Mouse (Mus musculus) urinary bladder, postnatal 14 days (tissue): Measurements from ENCODE around the gene Nupl1.

Experiments
- DNase-seq: peaks from one replicate; pipeline ENCODE4 v3.0.0; 2021; ENCODE audit warnings: low spot score

Gene Nupl1

DNA sequence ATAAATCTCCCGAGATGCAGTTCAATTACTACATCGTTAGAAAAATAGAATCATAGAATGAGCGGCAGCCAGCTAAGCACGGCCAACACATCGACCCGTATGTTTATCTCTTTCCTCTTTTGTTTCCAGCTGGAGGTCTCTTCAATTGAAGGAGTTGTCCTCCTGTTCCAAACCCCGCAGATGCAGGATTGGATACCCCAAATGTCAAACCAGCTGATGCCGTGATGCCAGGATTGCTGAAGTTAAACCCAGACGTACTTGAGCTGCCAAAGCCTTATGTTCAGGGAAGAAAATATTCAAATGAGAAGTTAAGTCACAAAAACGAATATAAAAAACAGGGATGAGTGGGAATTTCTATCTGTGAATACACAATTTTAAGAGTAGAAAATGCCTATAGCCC lies 31.3 kb downstream of the Nupl1 start:
- DNase-seq: no peak

DNA sequence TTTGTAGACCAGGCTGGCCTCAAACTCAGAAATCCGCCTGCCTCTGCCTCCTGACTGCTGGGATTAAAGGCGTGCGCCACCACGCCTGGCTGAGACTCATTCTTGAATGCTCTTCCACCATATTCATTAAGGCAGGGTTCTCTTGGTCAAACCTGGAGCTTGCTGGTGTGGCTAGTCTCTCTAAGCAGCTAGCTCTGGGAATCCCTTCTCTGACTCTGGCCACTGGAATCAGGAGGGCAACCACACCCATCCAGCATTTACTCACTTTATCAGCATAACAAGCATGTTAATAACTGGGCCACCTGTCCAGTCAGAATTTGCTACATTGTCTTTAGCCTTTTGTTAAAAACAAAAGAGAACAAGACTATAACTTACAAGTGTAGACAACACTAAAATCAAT lies 33.6 kb downstream of the Nupl1 start:
- DNase-seq: no peak

DNA sequence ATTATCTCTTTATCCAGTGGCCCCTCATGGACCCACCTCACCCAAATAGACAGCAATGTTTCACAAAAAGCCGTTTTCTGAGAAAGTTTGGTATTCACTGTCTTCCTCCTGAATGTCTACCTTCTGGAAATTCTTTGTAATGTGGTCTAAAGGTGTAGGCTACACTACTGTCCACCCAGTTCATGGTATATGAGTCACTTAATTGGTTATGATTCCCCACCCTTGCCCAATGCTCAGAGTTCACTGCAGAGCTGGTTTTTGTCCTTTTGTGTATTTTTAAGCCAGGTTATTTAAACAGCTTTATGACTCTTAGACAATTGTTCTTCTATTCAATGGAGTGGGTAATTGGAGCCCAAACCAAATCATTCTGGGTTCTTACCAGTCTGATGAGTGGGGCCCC lies 35.1 kb downstream of the Nupl1 start:
- no peak for DNase-seq

DNA sequence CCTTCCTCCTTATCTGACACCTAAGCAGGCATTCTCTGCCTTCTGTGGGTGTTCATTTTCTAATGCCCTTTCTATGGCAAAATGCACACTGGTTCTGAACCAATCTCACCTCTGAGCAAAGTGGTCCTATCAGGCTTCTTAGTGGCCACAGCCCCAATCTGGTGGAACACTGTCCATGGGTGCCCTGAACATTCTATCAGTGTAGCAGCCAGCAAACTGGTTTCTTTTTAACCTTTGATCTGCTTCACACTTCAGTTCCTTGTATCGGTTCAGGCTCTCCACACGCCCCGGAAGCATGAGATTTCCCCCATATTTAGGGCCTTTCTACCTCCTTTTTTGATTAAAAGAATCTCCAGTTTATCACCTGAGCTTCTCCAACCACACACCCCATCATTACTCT lies 36.2 kb downstream of the Nupl1 start:
- no peak for DNase-seq

DNA sequence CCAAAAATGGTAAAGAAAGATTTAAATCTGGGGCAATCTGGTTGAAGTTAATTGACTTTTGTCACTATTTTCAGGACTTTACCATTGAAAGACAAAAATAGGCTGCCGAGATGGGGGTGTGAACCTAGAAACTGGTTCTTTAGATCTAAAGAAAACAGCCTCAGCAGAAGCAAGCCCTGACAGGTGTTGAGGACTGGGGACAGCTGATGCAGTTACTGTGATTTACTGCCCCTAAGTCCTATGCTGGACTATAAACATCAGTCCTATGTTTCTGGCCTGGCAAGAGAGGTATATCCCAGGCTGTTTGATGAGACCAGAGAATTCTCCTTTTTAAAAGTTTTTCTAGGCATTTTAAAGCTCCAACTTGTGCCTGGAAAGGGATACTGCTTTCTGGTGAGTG lies 37.2 kb downstream of the Nupl1 start:
- no peak for DNase-seq

DNA sequence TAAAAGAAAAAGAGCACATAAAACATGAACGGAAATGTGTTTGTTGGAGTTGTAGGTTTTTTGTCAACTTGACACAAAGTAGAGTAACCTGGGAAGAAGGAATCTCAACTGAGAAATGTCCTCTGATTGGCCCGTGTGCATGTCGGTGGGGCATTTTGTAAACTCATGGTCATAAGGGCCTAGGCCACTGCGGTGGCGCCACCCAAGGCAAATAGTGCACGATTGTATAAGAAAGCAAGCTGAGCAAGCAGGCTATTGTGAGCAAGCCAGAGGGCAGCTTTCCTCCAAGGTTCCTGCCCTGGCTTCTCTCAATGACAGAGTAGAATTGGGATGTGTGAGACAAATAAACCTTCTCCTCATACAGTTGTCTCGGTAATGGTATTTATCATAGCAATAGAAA lies 42.1 kb downstream of the Nupl1 start:
- no peak for DNase-seq

DNA sequence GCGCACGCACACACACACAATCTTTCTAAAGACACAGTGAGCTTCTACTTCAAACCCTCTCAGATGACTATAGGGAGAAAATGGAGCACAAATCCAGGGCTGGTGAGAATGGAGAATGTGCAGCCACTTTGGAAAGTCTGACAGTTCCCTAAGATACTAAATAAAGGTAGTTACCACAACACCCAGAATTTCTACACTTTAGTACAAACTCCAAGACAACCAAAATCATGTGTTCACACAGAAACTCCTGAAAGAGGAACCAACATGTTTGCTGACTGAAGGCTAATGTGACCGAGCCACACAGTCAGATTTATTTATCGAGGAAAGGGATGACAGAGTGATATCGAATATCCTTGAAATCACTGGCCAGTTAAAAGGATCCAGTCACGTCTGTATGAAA lies 46.2 kb downstream of the Nupl1 start:
- no peak for DNase-seq

DNA sequence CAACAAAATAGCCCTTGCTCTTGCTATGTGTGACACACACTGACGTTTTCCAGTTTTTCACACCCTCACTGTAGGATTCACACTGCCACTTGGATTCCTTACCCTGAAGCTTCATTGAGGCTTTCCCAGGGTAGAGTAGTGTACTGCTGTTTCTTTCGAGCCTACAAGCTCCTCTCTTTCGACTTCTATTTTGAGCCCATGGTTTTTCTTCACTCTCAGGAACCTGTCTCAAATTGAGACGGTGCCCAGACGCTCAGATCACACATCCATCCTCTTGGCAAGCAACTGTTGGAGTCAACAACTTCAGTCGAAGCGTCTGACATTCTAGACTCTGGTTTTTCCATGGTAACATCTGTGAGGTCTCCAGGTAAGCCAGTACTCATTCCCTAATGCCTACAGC lies 54.3 kb downstream of the Nupl1 start, which contains the start of gene Atp8a2:
TSS of gene Atp8a2 (minus strand) at position 296 of the 400 bp plus-strand sequence.
- DNase-seq: no peak

DNA sequence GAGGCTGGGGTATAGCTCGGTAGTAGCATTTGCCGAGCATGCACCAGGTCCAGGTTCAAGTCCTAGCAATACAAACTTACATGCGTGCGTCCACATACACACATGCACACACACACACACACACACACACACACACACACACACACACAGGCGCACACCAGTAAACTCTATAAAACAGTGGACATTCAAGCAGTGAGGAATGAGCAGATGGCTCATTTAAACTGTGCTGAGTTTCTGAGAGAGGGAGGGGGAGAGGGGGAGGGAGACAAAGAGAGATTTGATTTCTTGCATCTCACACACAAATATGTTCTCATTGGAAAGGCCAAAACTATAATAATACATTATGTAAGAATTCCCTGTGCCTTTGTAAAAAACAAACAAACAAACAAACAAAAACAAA lies 55.2 kb downstream of the Nupl1 start:
- DNase-seq: no peak

DNA sequence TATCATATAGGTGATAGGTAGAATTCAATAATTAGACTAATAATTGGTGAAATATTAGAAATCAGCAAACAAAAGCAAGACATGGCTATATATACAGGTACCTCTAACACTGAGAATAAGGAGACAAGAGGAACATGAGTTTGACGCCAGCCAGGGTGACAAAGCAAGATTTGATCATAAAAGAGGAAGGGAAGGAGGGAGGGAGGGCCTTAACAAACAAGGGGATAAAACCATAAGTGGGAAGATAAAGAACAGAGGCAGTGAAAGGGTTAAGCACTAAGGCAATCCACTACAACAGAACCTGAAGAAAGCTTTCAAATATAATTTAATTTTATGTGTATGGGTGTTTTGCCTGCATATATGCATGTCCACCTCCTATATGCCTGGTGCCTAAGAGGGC lies 56.6 kb downstream of the Nupl1 start:
- DNase-seq: no peak

DNA sequence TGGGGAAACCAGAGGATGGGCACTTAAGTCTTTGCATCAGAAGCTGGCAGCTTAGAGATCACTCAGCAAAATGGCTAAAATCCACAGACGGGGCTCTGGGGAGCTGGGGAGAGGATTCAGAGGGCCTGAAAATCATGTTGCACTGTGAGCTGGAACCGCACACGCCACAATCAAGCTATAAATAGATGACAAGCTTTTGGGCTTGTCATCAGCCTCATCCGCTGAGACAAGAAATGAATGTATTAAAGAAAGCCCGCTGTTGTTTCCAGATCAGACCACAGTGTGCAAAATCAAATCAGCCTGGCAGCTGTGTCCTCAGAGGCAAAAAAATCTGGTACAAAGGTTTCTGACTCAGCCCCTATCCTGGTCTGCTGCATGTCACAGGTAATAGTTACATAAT lies 61.5 kb downstream of the Nupl1 start:
- DNase-seq: no peak

DNA sequence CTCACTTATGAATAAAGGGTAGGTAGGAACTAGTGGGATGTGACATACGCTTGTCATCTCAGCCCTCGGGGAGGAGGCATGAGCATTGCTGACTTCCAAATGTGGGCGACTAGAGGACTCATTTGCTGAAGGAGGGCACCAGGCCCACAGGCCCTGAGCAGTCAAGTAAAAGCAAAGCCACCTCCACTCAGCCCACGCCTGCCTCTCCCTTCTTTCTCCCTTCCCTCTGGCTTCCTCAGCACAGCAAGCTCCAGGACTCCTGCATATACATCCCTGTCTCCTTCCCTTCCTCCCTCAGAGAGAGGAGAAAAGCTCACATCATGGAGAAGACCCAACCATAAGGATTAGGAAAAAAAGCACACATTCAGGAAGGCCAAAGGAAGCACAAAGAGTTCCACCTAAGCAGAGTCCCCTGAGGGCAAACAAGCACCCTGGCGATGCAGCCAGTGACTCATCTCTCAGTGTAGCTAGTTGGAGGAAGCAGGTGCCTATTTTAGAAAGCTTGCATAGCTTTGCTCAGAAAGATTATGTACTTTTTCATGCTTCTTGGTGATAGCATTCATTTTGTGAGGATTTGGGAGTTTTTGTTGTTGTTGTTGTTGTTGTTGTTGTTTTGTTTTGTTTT lies 62.9 kb downstream of the Nupl1 start:
- DNase-seq: peak; percentile 31

DNA sequence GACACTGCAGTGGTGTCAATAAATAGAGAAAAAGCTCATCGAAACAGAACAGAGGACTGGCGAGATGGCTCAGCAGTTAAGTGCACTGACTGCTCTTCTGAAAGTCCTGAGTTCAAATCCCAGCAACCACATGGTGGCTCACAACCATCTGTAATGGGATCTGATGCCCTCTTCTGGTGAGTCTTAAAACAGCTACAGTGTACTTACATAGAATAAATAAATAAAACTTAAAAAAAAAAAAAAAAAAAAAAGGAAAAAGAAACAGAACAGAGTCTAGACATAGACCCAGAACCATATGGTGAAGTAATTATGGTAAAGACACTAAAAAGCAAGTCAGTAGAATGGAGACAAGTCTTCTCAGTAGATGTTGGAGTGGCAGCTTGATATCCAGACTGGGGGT lies 69.9 kb downstream of the Nupl1 start:
- DNase-seq: no peak

DNA sequence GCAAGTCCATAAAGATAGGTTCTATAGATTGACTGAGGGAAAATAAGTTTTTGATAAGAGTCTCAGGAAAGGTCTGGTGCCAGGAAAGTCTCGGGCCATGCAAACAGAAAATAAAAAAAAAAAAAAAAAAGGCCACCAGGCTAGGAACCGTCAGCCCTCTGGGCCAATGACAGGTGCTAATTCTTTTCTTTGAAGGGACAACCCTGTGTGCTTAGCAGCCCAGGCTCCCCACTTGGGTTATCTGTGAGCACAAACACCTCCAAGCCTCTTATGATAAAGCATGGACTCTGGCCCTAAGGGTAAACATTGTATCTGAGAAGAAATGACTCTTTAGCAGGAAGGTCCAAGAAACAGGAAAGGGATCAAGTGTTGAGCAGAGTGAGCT lies 72.7 kb downstream of the Nupl1 start:
- DNase-seq: no peak

DNA sequence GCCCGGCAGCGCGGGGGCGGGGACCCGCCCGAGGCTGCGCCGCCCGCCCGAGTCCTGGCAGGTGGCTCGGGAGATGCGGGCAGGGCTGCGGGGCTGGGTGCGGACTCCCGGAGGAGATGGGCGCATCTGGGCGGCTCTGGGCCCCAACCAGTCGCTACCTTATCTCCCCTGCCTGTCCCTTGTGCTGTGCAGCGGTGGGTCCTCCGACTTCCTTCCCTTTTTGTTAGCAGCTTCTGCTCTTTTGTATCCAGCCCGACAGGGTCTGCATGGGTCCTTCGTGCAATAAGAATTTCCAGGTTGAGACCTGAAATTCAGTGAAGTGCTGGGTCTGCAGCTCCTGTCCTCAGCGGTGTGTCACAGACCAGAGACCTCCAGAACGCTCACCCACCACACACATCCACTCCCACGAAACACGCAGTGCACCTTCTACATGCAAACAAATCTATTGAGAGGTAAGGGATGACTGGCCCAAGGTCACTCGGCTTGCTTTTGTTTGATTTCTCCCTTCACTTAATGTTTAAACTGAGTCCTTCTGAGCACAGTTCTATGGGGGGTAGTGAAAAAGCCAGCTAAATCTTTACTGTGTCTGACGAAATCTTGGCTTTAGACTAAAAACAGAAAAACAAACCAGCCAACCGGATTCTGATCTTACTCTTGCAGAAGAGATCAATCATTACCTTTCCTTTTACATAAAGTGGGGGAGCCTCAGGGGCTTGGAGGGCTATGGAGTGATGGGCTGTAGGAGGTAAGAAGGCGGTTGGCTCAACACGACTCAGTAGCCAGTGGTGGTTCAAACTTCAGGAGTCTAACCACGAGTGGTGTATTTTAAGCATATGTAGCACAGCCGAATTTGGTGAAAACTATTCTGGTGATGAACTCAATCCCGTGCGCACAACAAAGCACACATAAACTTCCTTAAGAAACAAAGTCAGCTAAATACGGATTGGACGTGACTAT lies 73.3 kb downstream of the Nupl1 start:
- DNase-seq: peak; percentile 15

DNA sequence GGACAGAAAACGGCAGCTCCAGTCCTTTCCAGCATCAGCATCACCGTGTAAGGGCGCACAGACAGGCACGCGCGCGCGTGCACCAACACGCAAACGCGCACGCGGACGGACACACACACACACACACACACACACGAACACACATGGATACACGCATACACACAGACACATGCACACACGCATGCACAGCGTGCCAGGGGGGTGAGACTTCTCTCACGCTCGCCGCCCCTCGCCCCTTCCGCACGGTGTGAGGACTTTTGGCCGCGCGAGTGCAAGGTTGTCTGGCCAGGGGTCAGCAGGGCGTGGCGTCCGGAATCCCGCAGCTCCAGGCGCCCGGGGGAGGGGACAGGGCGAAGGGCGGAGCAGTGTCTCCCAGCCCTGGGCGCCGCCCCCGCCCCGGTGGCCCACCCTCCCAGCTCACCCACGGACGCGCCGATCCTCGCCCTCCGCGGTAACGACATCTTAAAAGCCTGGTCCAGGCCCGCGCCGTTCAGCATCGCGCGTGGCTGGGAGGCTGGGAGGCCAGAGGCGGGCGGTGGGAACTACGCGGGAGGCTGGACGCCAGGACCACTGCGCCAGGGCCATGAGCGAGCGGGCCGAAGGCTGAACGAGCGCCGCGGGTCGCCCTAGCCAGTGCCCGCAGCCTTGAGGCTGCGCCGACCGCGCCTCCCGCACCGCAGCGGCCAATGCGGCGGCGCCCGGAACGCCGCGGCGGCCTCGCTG lies 74.2 kb downstream of the Nupl1 start:
- DNase-seq: peak; percentile 66

DNA sequence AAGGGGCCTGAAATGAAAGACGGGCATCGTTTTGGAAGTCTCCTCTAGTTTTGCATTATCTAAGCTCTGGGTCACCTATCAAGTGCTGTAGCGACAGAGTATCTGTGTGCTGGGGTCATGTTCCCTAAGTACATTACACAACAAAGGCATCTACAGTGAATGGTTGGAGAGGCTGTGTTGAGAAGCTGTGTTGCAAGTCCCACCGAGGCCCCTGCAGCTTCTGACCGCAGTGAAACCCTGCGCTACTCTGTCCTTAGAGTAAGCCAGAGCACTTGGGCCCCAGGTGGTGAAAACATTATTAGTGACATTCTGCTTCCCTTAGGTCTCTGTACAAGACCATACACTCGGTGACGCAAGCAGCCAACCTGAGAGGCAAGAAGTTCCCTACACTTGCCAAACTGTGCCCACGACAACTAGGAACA lies 74.8 kb downstream of the Nupl1 start:
- DNase-seq: no peak

DNA sequence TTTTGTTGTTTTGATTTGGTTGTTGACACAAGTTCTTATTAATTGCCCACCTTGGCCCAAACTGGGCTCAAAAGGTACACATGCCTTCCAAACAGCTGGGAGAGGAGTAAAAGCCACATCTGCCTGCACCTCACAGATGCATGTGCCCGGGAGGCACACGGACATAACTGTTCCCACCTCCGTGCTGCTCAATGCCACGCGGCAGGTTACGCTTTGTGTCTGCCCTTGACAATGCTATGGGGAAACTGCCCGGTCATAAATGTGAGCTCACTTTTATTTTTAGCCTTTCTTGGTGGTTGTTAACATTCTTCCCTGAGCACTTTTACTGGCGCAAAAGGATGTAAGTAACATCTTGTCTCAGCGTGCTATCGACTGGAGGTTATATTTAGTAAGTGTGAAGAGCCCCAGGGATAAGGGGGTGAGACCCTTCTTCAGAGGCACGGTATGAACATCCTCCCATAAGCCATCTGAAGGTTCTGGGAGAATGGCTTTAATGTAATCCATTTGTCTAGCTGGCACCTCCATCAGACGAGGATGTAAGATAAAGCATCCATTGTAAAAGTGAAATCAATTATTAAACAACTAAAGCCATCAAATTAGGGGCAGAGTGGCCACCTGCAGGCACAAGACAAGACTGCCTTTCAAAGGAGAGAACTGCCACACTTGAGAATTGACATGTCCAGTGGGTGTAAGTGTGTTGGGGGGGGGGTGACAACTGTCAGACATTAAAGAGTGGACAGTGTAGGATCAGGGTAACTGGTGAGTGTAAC lies 78.8 kb downstream of the Nupl1 start:
- no peak for DNase-seq

DNA sequence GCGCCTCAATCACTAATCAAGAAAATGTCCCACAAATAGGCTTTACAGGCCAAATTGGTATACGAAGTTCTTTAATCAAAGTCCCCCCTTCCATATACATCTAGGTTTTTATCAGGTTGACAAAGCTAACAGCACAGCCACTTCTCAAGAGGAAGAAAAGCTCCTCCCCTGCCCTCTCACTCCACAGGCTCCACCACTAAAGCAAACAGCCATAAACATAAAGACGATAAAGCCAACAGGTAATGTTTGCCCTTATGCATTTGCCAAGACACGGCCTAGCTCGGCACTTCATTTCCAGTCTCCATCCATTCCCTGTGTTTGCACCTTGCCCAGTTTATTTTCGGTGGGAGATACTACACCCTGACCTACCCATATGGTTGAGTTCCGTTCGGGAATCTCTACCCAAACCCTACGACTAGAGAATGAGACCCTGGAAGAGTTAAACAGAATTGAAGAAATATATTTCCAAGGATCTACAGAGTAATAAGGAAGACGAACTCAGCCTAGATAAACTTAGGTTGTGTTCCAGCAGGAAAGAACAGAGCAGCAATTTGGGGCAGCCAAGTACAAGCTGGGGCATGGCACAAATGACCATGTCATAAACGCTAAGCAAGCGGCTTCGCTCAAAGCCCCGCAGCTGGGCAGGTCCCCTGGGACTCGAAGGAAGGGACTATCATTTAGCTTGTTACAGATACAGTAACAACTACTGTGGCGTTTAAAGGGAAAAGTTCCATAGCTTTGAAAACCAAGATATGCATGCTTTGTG lies 80.2 kb downstream of the Nupl1 start:
- peak; percentile 34 for DNase-seq

DNA sequence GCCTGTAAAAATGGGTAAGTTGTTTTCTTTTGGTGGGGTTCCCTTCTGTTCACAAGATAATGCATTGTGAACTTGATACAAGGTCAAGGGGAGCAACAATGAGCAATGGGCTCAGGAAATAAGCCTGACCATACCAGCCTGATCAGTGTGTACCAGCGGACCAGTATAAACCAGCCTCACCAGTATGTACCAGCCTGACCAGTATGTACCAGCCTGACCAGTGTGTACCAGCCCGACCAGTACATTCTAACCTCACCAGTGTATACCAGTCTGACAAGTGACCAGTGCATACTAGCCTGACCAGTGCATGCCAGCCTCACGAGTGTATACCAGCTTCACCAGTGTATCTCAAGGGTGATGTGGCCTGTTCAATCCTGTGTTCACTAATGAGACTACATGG lies 87.9 kb downstream of the Nupl1 start:
- peak; percentile 14 for DNase-seq

DNA sequence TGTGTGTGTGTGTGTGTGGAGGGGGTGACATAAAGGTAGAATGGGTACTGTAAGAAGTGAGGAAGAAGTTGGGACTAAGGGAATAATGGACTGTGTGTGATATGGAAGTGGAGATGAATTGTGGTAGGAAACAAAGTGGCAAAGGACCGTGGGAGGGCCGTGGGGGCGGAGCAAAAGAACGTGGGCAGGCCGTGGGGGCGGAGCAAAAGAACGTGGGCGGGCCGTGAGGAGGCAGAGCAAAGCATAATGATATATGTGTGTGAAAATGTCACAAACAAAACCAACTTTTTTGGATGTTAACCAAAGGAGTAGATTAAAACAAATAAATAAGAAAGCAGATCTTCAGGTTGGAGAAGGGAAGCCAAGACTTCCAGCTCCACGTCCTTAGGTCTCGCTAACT lies 98.9 kb downstream of the Nupl1 start:
- DNase-seq: peak; percentile 12
